Mouse (Mus musculus) forebrain, postnatal 0 days (tissue): ENCODE results near the gene Dab1. TPM values are rescaled to one million over a fixed set of nuclear protein-coding genes. Genes with fewer than 3 reads are reported as not detected.

ENCODE experiments used
- ATAC-seq: fragments of 200-750 bp; cut with Nextera tagmentation; 2 replicates; pipeline ENCODE4 v1.8.0; 2017; ENCODE audit warnings: mild to moderate bottlenecking, moderate library complexity
- DNase-seq: peaks from one replicate; pipeline ENCODE4 v3.0.0-alpha.2; 2015
- H3K27ac ChIP-seq: fragments of 300-500 bp; sonication (generic); 2 replicates; pipeline ENCODE4 v1.5.1; 2014; ENCODE audit warnings: low read depth, mild to moderate bottlenecking, antibody characterized with exemption, low read length, moderate library complexity, mixed read lengths
- H3K27me3 ChIP-seq: fragments of 300-500 bp; sonication (generic); 2 replicates; pipeline ENCODE4 v1.6.1; 2014; ENCODE audit warnings: mild to moderate bottlenecking, low read length, mixed read lengths; ENCODE audit not compliant: insufficient read depth
- H3K36me3 ChIP-seq: fragments of 300-500 bp; sonication (generic); 2 replicates; pipeline ENCODE4 v1.6.1; 2014; ENCODE audit warnings: mild to moderate bottlenecking, moderate library complexity; ENCODE audit not compliant: insufficient read depth
- H3K4me1 ChIP-seq: fragments of 300-500 bp; sonication (generic); 2 replicates; pipeline ENCODE4 v1.6.1; 2014; ENCODE audit warnings: antibody characterized with exemption; ENCODE audit not compliant: insufficient read depth
- H3K4me2 ChIP-seq: fragments of 300-500 bp; sonication (generic); 2 replicates; pipeline ENCODE4 v1.6.1; 2014; ENCODE audit warnings: low read depth, mild to moderate bottlenecking, moderate library complexity
- H3K4me3 ChIP-seq: fragments of 300-500 bp; sonication (generic); 2 replicates; pipeline ENCODE4 v1.5.1; 2014; ENCODE audit warnings: low read depth, low read length, mixed read lengths
- H3K9ac ChIP-seq: fragments of 300-500 bp; sonication (generic); 2 replicates; pipeline ENCODE4 v1.6.1; 2014; ENCODE audit warnings: mild to moderate bottlenecking
- H3K9me3 ChIP-seq: fragments of 300-500 bp; sonication (generic); 2 replicates; pipeline ENCODE4 v1.6.1; 2016; ENCODE audit warnings: low read length
- CTCF ChIP-seq: sonication (generic); IDR thresholded peaks from 2 replicates; pipeline ENCODE4 v1.5.1; 2016; ENCODE audit warnings: antibody characterized with exemption, control low read depth, low read depth
- WGBS: fragments of 180-500 bp; shearing (Covaris S2); extraction: QIAGEN DNeasy Blood & Tissue Kit; methylation state at CpG from one replicate; pipeline ENCODE4 v1.1.7; 2014; 5-methylcytosine and 5-hydroxymethylcytosine counted together
- polyA plus RNA-seq: library from polyadenylated mRNA; unstranded; fragments of >200 nt; fragmentation: Nextera tagmentation; extraction: Ambion mirVana; gene quantifications from 2 replicates; pipeline ENCODE4 v1.2.1, GENCODE M21; 2015
- total RNA-seq: library from RNA; depleted of rRNA; stranded (reverse); fragments of >200 nt; gene quantifications from 2 replicates; pipeline ENCODE4 v1.2.3, GENCODE M21; 2014

Dab1 gene
- total and polyA plus RNA-seq, 2 experiments from 2014 or later: 64.8 to 141 TPM

- H3K4me1 ChIP-seq: no peaks in the 10 kb centered on the region
- WGBS: 89% methylated on average over 8 of the region's 8 CpGs
- ATAC-seq: no peak
- H3K27ac ChIP-seq: no peak overlapping the region
- no peak overlapping the region for H3K4me2 ChIP-seq
- no peak overlapping the region for H3K4me3 ChIP-seq
- no peak overlapping the region for H3K9ac ChIP-seq
- DNase-seq: no peak
- H3K9me3 ChIP-seq: no peaks in the 10 kb centered on the region
- no peaks in the 10 kb centered on the region for H3K27me3 ChIP-seq
- no peak for TF ChIP-seq CTCF
- H3K36me3 ChIP-seq: no peaks in the 10 kb centered on the region
Observed at GRCm38 (mm10) chr4:104625316-104625715, 1006.2 kb downstream of the Dab1 start.

GRCm38 (mm10) chr4:104628708-104629107 is 1009.5 kb downstream of the Dab1 start:
- H3K9me3 ChIP-seq: no peaks in the 10 kb centered on the region
- no peaks in the 10 kb centered on the region for H3K27me3 ChIP-seq
- ATAC-seq (peak; percentile 53), DNase-seq (no peak)
- H3K36me3 ChIP-seq: no peaks in the 10 kb centered on the region
- 76% methylated on average over 7 of the region's 7 CpGs for WGBS
- H3K4me1 ChIP-seq: no peaks in the 10 kb centered on the region
- H3K4me2 ChIP-seq: no peak overlapping the region
- no peak overlapping the region for H3K9ac ChIP-seq
- H3K4me3 ChIP-seq: no peak overlapping the region
- no peak for TF ChIP-seq CTCF
- H3K27ac ChIP-seq: no peak overlapping the region

DNA sequence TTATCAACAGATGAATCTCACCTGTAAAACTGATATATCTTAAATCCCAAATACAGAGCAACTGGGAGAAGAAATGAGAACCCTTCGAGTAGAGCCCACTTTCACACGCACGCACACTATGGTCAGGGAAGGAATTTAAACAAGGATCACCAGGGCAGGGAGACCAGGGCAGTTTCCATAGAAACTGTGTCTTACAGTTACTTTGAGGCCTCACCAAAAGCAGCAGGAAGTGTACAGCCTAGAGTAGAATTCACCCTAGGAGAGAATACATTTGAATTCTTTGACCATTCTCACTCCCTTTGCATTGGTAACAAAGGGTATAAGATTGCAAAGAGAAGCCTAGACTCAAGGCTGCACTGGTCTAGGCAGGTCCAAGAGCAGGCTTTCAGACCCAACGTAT is 1017.9 kb downstream of the Dab1 start:
- no peak overlapping the region for H3K4me3 ChIP-seq
- H3K9ac ChIP-seq: no peak overlapping the region
- 72% methylated on average over 4 of the region's 4 CpGs for WGBS
- DNase-seq: no peak
- no peak overlapping the region for H3K27ac ChIP-seq
- TF ChIP-seq CTCF: no peak
- H3K9me3 ChIP-seq: no peaks in the 10 kb centered on the region
- 0 out of 2 replicates have a peak, but pooled peaks cover 3% of the 10 kb centered on the region for H3K4me1 ChIP-seq
- ATAC-seq: no peak
- no peak overlapping the region for H3K4me2 ChIP-seq
- no peaks in the 10 kb centered on the region for H3K27me3 ChIP-seq
- no peaks in the 10 kb centered on the region for H3K36me3 ChIP-seq

GRCm38 (mm10) chr4:104640617-104641016 is 1021.5 kb downstream of the Dab1 start:
- no peaks in the 10 kb centered on the region for H3K36me3 ChIP-seq
- no peak overlapping the region for H3K4me2 ChIP-seq
- H3K9me3 ChIP-seq: no peaks in the 10 kb centered on the region
- H3K4me3 ChIP-seq: no peak overlapping the region
- H3K27ac ChIP-seq: no peak overlapping the region
- H3K27me3 ChIP-seq: no peaks in the 10 kb centered on the region
- H3K9ac ChIP-seq: no peak overlapping the region
- ATAC-seq (no peak), DNase-seq (no peak)
- 86% methylated on average over 5 of the region's 5 CpGs for WGBS
- H3K4me1 ChIP-seq: peaks cover 12% of the 10 kb centered on the region; the same call in 1 of the 2 replicates
- no peak for TF ChIP-seq CTCF

DNA sequence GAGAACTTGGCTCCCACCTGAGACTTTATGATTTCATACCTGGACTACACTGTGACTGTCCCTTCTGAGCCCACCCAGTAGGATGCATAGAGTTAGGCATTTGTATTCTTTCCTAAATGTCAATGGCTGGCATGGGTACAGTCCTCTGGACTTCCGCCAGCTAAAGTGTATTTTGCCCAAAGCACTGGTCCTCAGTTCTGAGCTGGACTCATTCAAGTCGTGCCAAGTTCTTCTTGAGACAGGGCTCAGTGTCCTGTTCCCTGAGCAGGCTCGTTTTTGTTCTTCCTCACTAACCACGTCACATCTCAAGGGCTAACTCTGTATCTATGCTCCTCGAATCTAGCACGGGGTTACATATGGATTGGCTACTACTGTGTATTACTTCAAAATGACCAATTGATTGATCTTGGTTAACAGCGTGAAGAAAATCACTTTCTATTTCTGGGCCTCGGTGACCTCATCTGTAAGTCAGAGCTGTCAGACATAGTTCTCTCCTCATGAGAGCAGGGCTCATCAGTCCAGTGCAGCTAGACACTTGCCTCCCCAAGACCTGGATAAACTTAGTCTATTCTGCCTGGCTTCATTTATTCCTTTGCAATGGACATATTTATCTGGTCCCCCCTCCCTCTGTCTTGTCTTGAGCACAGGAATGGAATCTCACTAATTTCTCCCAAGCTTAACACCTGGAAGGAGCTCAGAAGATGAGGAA is 1023.8 kb downstream of the Dab1 start:
- Histone ChIP-seq H3K4me1 (peaks cover 12% of the 10 kb centered on the region; the same call in 1 of the 2 replicates), H3K27me3 (no peaks in the 10 kb centered on the region), H3K36me3 (no peaks in the 10 kb centered on the region), H3K4me2 (no peak overlapping the region), H3K4me3 (no peak overlapping the region), H3K9me3 (no peaks in the 10 kb centered on the region), H3K27ac (peak overlapping the region; percentile 87), H3K9ac (no peak overlapping the region)
- DNase-seq (peak; percentile 43), ATAC-seq (0 out of 2 replicates have a peak, but pooled peaks have one; percentile 12)
- WGBS: 38% methylated on average over 8 of the region's 8 CpGs
- no peak for TF ChIP-seq CTCF

- H3K4me1 ChIP-seq: peaks cover 9% of the 10 kb centered on the region; the same call in 1 of the 2 replicates
- H3K9me3 ChIP-seq: no peaks in the 10 kb centered on the region
- 17% methylated on average over 6 of the region's 6 CpGs for WGBS
- peak overlapping the region; percentile 26; the same call in 1 of the 2 replicates for H3K4me2 ChIP-seq
- H3K9ac ChIP-seq: no peak overlapping the region
- no peak overlapping the region for H3K4me3 ChIP-seq
- H3K27me3 ChIP-seq: no peaks in the 10 kb centered on the region
- H3K36me3 ChIP-seq: no peaks in the 10 kb centered on the region
- peak; percentile 82 for ATAC-seq
- peak overlapping the region; percentile 87 for H3K27ac ChIP-seq
- TF ChIP-seq CTCF: no peak
- peak; percentile 86 for DNase-seq
Observed at GRCm38 (mm10) chr4:104643534-104644356, 1024.6 kb downstream of the Dab1 start.

GRCm38 (mm10) chr4:104644357-104644630 is 1025.1 kb downstream of the Dab1 start:
- Histone ChIP-seq H3K9ac (no peak overlapping the region), H3K4me3 (no peak overlapping the region), H3K9me3 (no peaks in the 10 kb centered on the region), H3K4me2 (peak overlapping the region; percentile 26; the same call in 1 of the 2 replicates), H3K4me1 (peaks cover 9% of the 10 kb centered on the region; the same call in 1 of the 2 replicates), H3K27me3 (no peaks in the 10 kb centered on the region), H3K36me3 (no peaks in the 10 kb centered on the region), H3K27ac (peak overlapping the region; percentile 87)
- WGBS: 10% methylated on average over 3 of the region's 3 CpGs
- no peak for TF ChIP-seq CTCF
- ATAC-seq: peak; percentile 52
- peak; percentile 39 for DNase-seq
